Mouse (Mus musculus) MN1 (cell line): ENCODE measurements around the gene Xlr5a.
"Not testable (repeated sequence)": the region's sequence is repeated elsewhere in the genome, so short reads cannot be mapped to it uniquely, and the experiment has no call there.

Experiments
- DNase-seq: peaks from one replicate; pipeline ENCODE4 v3.0.0-alpha.2; 2016; ENCODE audit warnings: low spot score

The Xlr5a gene

DNA sequence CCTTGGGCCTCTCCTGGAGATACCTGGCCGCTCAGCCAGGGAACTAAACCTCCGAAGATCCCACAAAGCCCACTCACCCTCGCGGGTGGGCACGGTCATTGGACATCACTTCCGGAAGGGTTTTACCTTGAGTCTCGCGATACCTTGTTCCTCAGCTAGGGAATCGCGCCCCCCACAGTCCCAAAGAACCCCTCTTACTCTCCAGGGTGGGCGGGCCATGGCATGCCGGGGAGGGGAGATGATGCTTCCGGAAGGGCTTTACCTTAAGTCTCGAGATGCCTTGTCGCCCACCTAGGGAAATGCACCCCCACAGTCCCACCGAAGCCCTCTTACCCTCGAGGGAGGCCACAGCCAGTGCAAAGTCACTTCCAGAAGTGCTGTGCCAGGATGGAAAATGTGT, at the start of gene Xlr5a, which contains the start of gene Xlr5c:
Xlr5a (minus strand) TSS at position 101 of the 400 bp plus-strand sequence.
Xlr5c (minus strand) TSS at position 101 of the 400 bp plus-strand sequence.
- DNase-seq: not testable (repeated sequence)

GRCm38 (mm10) chrX:73342483-73342895, 49.7 kb upstream of the Xlr5a start, which contains the start of gene Zfp275:
TSS of gene Zfp275 (plus strand) at chrX:73342621.
- DNase-seq: peak; percentile 58

GRCm38 (mm10) chrX:73342068-73342467, 49.3 kb upstream of the Xlr5a start:
- DNase-seq: no peak

DNA sequence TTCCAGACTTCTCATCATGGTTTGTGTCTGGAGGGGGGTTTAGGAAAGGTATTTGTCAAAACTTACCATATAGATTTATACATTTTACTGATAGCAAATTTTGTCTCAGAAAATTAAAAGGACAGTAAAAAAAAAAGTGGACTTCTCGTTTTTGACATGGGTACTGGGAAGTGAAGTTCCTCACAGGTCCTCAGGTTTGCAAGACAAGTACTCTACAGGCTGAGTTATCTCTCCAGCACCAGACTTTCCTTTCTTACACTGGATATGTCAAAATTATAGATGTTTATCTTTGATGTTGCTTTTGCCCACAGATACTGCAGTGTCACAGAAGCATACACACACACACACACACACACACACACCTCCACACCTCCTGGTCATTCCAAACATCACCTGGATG, 48.7 kb upstream of the Xlr5a start:
- DNase-seq: no peak

DNA sequence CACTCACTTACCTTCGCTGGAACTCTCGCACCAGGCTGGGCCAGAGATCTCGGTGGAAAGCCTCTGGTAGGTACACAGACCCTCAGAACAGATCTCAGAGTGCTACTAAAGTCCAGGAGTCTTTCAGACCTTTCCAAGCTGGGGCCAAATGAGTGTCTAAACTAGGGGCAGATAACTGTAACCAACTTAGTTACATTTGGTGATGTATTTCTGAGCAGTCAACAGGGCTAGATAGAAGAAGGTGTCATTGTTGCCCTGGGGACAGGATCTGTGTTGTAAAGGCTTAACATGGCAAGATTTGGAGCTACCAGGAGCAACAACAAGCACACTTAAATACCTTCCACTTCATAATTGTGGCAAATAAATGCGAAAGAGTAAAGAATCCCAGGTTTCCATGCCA, 44.0 kb upstream of the Xlr5a start, which contains the start of gene Gm45015:
Gm45015 (minus strand) TSS at position 101 of the 400 bp plus-strand sequence.
- no peak for DNase-seq

GRCm38 (mm10) chrX:73333548-73333947, 40.8 kb upstream of the Xlr5a start:
- DNase-seq: no peak

DNA sequence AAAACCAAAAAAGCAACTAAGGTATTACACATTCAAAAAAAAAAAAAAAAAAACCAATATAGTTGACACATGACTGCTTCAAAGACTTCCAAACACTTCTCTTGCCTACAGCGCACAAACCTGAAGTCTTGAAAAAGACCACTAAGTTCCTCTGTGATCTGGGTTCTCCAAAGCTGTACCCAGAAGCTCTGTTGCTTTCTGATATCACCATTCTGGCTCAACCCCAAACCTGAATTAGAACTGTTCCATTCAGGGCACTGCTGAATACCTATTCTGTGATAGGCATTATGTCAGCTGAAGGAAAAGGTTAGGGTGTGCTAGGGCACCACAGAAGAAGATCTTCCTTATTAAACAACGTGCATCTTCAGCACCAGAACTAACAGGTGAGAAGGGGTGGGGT, 34.4 kb upstream of the Xlr5a start:
- no peak for DNase-seq

GRCm38 (mm10) chrX:73321029-73321428, 28.3 kb upstream of the Xlr5a start:
- DNase-seq: no peak

DNA sequence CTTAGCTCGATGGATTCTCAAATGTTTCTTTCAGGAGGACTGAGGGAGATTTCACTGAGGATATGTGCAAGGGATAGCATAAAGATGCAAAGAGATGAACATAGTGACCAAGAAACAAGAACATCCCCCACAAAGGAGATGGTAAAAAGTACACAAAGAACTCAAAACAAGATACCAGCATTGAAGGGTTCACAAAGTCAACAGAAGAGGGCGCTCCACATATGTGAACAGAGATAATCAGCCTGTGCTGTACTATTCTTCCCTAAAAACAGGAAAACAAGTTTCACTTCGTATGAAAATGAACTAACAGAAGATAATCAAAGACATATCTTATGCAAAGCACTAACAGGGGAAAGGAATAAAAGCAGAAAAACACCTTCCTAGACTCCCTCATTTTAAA, 19.7 kb upstream of the Xlr5a start:
- peak; percentile 10 for DNase-seq

DNA sequence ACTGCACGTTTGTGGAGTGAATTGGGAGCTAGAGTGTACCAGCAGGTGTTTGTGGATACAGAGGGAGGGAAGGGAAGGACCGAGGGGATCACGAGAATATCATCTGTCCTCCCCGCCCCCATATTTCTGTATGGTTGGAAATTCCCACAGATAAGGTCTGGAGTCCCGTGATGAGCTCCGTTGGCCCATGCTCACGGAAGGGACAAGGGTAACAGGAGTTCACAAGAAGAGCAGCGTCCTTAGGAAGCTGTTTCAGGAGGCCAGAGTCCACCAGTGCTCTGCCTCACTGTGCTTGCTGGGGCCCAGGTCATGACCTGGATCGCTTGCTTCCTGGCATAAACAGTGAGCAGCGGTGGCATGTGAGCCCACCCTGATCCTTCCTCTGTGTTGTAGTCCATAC, 3.0 kb upstream of the Xlr5a start:
- DNase-seq: not testable (repeated sequence)

GRCm38 (mm10) chrX:73265270-73265669, 27.5 kb downstream of the Xlr5a start, which contains the start of gene Xlr3c:
TSS of gene Xlr3c (minus strand) at chrX:73265390.
- peak; percentile 63 for DNase-seq

GRCm38 (mm10) chrX:73262428-73262827, 30.3 kb downstream of the Xlr5a start:
- not testable (repeated sequence) for DNase-seq

- DNase-seq: not testable (repeated sequence)
These were observed 49.9 kb downstream of the Xlr5a start, which contains the start of gene Xlr4c for GRCm38 (mm10) chrX:73242821-73243325. TSS of gene Xlr4c (minus strand) at chrX:73243130.

DNA sequence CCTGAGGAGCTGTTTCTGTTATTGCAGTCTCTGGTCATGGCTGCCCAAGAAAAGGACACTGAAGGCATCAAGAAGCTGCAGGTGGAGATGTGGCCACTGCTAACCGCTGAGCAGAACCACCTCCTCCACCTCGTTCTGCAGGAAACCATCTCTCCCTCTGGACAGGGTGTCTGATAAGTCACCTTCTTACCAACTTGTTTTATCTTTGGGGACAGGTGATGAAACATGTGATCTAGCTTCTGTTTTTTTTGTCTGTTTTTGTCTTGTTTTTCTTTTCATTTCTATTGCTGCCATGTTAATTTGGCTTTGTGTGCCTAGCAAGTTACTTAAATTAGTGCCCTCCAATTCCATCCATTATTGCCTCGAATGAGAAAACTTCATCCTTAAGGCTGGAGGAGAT, 63.5 kb downstream of the Xlr5a start:
- no peak for DNase-seq

GRCm38 (mm10) chrX:73228606-73229214, 64.1 kb downstream of the Xlr5a start:
- DNase-seq: peak; percentile 62

DNA sequence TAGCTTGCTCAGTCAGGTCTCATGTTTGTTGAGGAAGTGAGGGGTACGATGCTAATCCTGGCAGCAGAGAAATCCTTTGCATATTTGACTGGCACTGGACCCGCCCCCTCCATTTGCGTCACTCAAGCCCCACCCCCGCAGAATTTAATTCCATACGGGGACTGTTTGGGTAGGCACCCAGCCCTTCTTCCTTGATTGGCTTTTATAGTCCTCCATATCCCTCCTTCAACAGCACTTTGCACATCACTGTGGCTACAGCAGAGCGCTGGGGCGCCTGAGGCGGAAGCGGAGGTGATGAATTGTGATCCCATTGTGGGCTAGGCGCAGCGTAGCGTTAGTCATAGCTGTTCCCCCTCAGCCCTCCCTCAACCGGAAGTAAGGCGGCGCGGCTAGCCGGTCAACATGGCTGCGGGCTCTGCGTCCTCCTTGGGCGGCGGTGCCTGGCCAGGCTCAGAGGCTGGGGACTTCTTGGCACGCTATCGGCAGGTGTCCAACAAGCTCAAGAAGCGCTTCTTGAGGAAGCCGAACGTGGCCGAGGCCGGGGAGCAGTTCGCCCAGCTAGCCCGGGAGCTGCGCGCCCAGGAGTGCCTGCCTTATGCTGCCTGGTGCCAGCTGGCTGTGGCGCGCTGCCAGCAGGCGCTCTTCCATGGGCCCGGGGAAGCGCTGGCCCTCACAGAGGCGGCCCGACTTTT, 64.7 kb downstream of the Xlr5a start, which contains the start of gene F8a:
F8a (plus strand) TSS at position 378 of the 692 bp plus-strand sequence.
- DNase-seq: peak; percentile 80

GRCm38 (mm10) chrX:73225365-73225764, 67.4 kb downstream of the Xlr5a start:
- no peak for DNase-seq

- not testable (repeated sequence) for DNase-seq
These were observed 78.8 kb downstream of the Xlr5a start, which contains the start of gene Xlr4b for GRCm38 (mm10) chrX:73213819-73214564. TSS of gene Xlr4b (plus strand) at chrX:73214333.

- peak; percentile 67 for DNase-seq
These were observed 100.8 kb downstream of the Xlr5a start, which contains the start of gene Xlr3b for GRCm38 (mm10) chrX:73191934-73192333. TSS of gene Xlr3b (plus strand) at chrX:73192207.

GRCm38 (mm10) chrX:73176889-73177288, 115.9 kb downstream of the Xlr5a start, which contains the start of gene Spin2d:
TSS of gene Spin2d (minus strand) at chrX:73176989.
- not testable (repeated sequence) for DNase-seq

GRCm38 (mm10) chrX:73149350-73149749, 143.4 kb downstream of the Xlr5a start, which contains the start of gene DXBay18:
TSS of gene DXBay18 (minus strand) at chrX:73149450.
- DNase-seq: not testable (repeated sequence)

GRCm38 (mm10) chrX:73148496-73148895, 144.3 kb downstream of the Xlr5a start, which contains the start of gene Xlr5b:
TSS of gene Xlr5b (plus strand) at chrX:73148796.
- not testable (repeated sequence) for DNase-seq
